ENCODE assay signal across 9 mouse cellular contexts in the genomic region with DNA sequence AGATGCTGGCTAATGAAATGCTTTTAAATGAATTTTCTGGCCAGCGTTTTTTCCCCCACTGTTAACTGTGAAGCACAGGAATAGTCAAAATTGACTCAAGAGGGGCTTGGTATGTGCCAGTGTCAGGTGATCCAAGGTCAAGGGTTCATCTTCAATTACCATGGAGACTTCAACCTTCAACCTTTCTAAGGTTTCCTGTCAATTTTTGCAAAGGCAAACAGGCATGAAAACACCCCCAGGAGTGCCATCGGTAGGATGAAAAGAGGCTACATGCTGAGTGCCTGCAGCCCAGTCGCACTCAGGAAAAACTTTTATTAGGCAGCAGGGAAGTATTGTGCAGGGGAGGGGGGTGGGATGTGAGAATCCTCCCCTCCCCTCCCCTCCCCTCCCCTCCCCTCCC. TPM values are rescaled to one million over a fixed set of nuclear protein-coding genes. Genes with fewer than 3 reads are reported as not detected.
A peak's percentile ranks its signal among the peaks of the same experiment; 100 is the strongest.
DNase-seq lines count a peak whose midpoint lies in the region; ATAC-seq and TF ChIP-seq lines count a peak whose summit lies in the region.
"Had no signal": no experiment of that assay in that cellular context is flagged by ENCODE, and none has a peak within 500 bp of the region (broad histone marks: within the 10 kb centered on the region; RNA-seq: fewer than 3 reads in every experiment).

No protein-coding gene starts in this region.

- peak; percentile 49 for DNase-seq in kidney, adult 11 months
- no peak for DNase-seq in kidney, postnatal 10 days
- DNase-seq in stomach, postnatal 0 days (ENCODE audit: low spot score) = no peak
- no peak for DNase-seq in limb, embryonic 10.5 days (ENCODE audit: low spot score)
- DNase-seq in urinary bladder, postnatal 25 days (ENCODE audit: low spot score) = no peak
- DNase-seq in B cell, adult 2 months = no peak
- DNase-seq: midbrain, embryonic 14.5 days had no signal

- TF ChIP-seq CTCF in stomach, postnatal 0 days (IDR thresholded peaks at IDR 0.05; ENCODE audit: low read depth) = no peak

- no peak overlapping the region for H3K4me3 ChIP-seq in stomach, embryonic 14.5 days (ENCODE audit: low read depth, low read length)
- no peak overlapping the region for H3K4me3 ChIP-seq in stomach, postnatal 0 days (ENCODE audit: low read depth, low read length)
- H3K4me3 ChIP-seq in limb, embryonic 10.5 days = no peak overlapping the region
- H3K4me3 ChIP-seq: forebrain, embryonic 15.5 days had no signal

- no peak for TF ChIP-seq EP300 in stomach, postnatal 0 days (optimal IDR thresholded peaks at IDR 0.05)

- H3K27ac ChIP-seq in stomach, embryonic 14.5 days (ENCODE audit: low read length) = peak overlapping the region; percentile 53; the same call in 1 of the 2 replicates
- H3K27ac ChIP-seq in stomach, postnatal 0 days (replicated peaks) = no peak overlapping the region
- peak overlapping the region; percentile 69; the same call in 1 of the 2 replicates for H3K27ac ChIP-seq in limb, embryonic 10.5 days
- H3K27ac ChIP-seq: forebrain, embryonic 15.5 days had no signal

- no peak overlapping the region for H3K4me2 ChIP-seq in stomach, embryonic 14.5 days (replicated peaks; ENCODE audit: low read depth, low read length)
- H3K4me2 ChIP-seq in stomach, postnatal 0 days (replicated peaks; ENCODE audit: low read depth) = no peak overlapping the region
- H3K4me2 ChIP-seq: forebrain, embryonic 15.5 days had no signal

- H3K4me1 ChIP-seq in stomach, embryonic 14.5 days (ENCODE audit: control insufficient read depth, insufficient read depth, low read length) = peaks cover 18% of the 10 kb centered on the region; the same call in 1 of the 2 replicates
- no peaks in the 10 kb centered on the region for H3K4me1 ChIP-seq in stomach, postnatal 0 days (replicated peaks; ENCODE audit: control insufficient read depth, insufficient read depth)
- peaks cover 36% of the 10 kb centered on the region for H3K4me1 ChIP-seq in limb, embryonic 10.5 days

- no peak overlapping the region for H3K9ac ChIP-seq in stomach, embryonic 14.5 days (replicated peaks; ENCODE audit: low read depth, low read length)
- H3K9ac ChIP-seq in stomach, postnatal 0 days (ENCODE audit: low read length) = no peak overlapping the region
- H3K9ac ChIP-seq: forebrain, embryonic 15.5 days had no signal

- H3K27me3 ChIP-seq in stomach, embryonic 14.5 days (ENCODE audit: control insufficient read depth, insufficient read depth, low read length) = no peaks in the 10 kb centered on the region
- H3K27me3 ChIP-seq in stomach, postnatal 0 days (ENCODE audit: control insufficient read depth, insufficient read depth, low read length) = no peaks in the 10 kb centered on the region
- no peaks in the 10 kb centered on the region for H3K27me3 ChIP-seq in limb, embryonic 10.5 days (ENCODE audit: low read depth, poor library complexity, severe bottlenecking)
- H3K27me3 ChIP-seq: forebrain, embryonic 15.5 days had no signal

- no peak for ATAC-seq in stomach, embryonic 14.5 days (ENCODE audit: insufficient number of reproducible peaks, insufficient read depth, low FRiP score, low read depth)
- ATAC-seq in stomach, postnatal 0 days (ENCODE audit: low FRiP score, low TSS enrichment) = no peak
- ATAC-seq: forebrain, embryonic 15.5 days had no signal

- WGBS in stomach, embryonic 14.5 days = 20% methylated on average over 3 of the region's 3 CpGs
- WGBS in stomach, postnatal 0 days = 39% methylated on average over 3 of the region's 3 CpGs
- WGBS in limb, embryonic 10.5 days = 6% methylated on average over 3 of the region's 3 CpGs

- H3K36me3 ChIP-seq in stomach, embryonic 14.5 days (ENCODE audit: control insufficient read depth, insufficient read depth, low read length) = no peaks in the 10 kb centered on the region
- no peaks in the 10 kb centered on the region for H3K36me3 ChIP-seq in stomach, postnatal 0 days (ENCODE audit: control insufficient read depth, insufficient read depth, low read length)
- no peaks in the 10 kb centered on the region for H3K36me3 ChIP-seq in limb, embryonic 10.5 days
- H3K36me3 ChIP-seq: forebrain, embryonic 15.5 days had no signal

- H3K9me3 ChIP-seq in stomach, embryonic 14.5 days (ENCODE audit: control insufficient read depth, low read depth, low read length) = no peaks in the 10 kb centered on the region
- H3K9me3 ChIP-seq in stomach, postnatal 0 days (ENCODE audit: control insufficient read depth, low read length) = no peaks in the 10 kb centered on the region
- no peaks in the 10 kb centered on the region for H3K9me3 ChIP-seq in limb, embryonic 10.5 days (replicated peaks)
- H3K9me3 ChIP-seq: forebrain, embryonic 15.5 days had no signal

RNA-seq across cellular contexts. Expression of gene Ddc, which starts 12.0 kb away (rescaled TPM):
- polyA plus RNA-seq in stomach, embryonic 14.5 days (2014; fragmentation: Nextera tagmentation; extraction: Ambion mirVana) = 36.7 and 47.2 TPM in 2 replicates
- polyA plus RNA-seq in stomach, postnatal 0 days (2015; fragmentation: Nextera tagmentation; extraction: Ambion mirVana) = 24.0 and 24.1 TPM in 2 replicates
- polyA plus RNA-seq in limb, embryonic 10.5 days (2016; fragmentation: Nextera tagmentation; extraction: Ambion mirVana) = 5.5 and 6.2 TPM in 2 replicates
